Mouse (Mus musculus) mature B cell (primary cell): ENCODE measurements around the gene Gm3488.
"Not testable (repeated sequence)": the region's sequence is repeated elsewhere in the genome, so short reads cannot be mapped to it uniquely, and the experiment has no call there.

Source experiments
- in situ Hi-C: fragments of 300-500 bp; cut with MboI; formaldehyde crosslinking; loops from 2 replicates; pipeline ENCODE4 v1.14.3; 2019

The Gm3488 gene

DNA sequence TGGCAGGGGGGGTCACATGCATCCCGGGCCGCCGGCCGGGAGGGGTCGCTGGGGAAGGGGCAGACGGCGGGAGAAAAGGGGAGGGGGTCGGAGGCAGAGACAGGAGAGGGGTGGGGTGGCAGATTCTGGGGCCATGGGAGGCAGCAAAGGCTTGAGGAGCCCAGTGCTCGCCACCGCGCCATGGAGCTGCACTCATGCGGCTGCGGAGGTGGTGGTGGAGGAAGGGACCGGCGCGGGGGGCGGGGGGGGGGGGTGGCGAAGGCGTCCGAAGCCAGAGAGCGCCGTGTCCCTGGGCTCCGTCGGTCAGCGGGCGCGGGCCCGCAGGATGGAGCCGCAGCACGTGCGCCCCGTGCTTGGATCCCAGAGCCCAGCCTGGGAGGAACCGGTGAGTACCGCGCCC, at the start of gene Gm3488:
Gene Gm3488, plus strand, starts transcription at position 301 of the 400 bp plus-strand sequence.
- in situ Hi-C loops = not testable (repeated sequence)

DNA sequence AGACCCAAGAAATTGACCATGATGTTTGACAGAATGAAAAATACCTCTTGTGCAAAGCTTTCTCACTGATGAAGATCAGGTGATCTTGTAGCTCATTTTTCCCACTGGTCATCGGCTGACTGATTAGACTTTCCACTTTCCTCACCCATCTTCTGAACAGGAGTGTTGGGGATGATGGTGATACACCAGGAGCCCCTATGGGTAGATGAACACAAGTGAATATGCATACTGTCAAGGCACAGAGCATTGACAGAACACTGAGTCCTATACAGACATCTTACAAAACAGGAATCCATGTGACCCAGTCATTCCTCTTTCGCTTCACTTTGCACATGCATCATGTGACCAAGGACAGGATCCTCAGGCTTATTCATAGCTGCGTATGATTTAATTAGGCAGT, 46.1 kb upstream of the Gm3488 start, which contains the start of gene Gm3194:
Gene Gm3194, minus strand, starts transcription at position 101 of the 400 bp plus-strand sequence.
- in situ Hi-C loops = not testable (repeated sequence)

GRCm38 (mm10) chr14:5460469-5460868, 41.0 kb upstream of the Gm3488 start:
- in situ Hi-C loops = not testable (repeated sequence)

DNA sequence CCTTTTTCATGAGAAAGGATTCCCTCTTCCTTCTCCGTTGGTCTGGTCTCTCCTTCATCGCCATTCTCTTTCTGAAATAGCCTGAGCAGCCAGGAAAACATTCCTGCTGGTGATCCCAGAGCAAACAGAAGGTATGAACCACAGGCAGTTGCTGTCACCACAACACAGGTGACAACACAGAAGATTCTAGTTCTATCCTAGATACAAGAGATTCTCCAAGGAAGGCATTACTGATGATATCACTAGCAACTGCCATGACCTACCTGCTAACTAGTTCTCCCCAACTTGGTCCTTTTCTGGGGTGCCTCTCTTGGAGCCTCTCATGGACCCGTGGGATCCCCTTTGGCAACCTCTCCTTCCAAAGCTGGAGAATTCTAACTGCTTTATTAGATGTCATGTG, 23.7 kb upstream of the Gm3488 start, which contains the start of gene Gm8246:
Gene Gm8246, minus strand, starts transcription at position 101 of the 400 bp plus-strand sequence.
- in situ Hi-C loops = not testable (repeated sequence)

GRCm38 (mm10) chr14:5483907-5484306, 17.6 kb upstream of the Gm3488 start, which contains the start of gene Gm3187:
Gene Gm3187, plus strand, starts transcription at chr14:5484207.
- in situ Hi-C loops = not testable (repeated sequence)

GRCm38 (mm10) chr14:5538196-5538595, 36.7 kb downstream of the Gm3488 start, which contains the start of gene Gm3532:
Gene Gm3532, plus strand, starts transcription at chr14:5538496.
- in situ Hi-C loops = not testable (repeated sequence)
